14 mouse cellular contexts compared by ENCODE assay signal in the genomic region with DNA sequence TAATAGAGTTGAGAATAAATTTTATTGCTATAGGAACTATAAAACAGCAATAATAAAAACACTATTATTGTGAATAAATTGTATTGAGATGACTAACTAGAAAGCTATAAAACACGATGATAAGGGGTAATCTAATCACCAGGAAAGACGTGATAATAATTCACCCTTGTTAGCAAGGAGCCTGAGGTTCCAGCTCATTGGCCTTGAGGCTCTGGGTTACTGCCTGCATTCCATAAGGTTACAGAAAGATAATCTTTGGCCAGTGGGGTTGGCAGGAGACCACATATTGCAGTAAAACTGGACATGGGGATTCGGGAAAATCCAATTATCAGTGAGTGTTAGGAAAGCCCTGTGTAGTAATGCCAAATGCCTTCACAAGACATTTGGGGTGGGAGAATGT.
DNase-seq lines count a peak whose midpoint lies in the region; ATAC-seq lines count a peak whose summit lies in the region.
"Had no signal": no experiment of that assay in that cellular context is flagged by ENCODE, and none has a peak within 500 bp of the region (broad histone marks: within the 10 kb centered on the region; RNA-seq: fewer than 3 reads in every experiment).

No protein-coding gene starts in this region.

- peak; percentile 6 for DNase-seq in kidney, adult 11 months
- DNase-seq in kidney, adult 18-20 months = no peak
- DNase-seq in urinary bladder, postnatal 14 days (ENCODE audit: low spot score) = peak; percentile 59
- no peak for DNase-seq in urinary bladder, adult 2 months (ENCODE audit: low spot score)
- peak; percentile 15 for DNase-seq in heart, postnatal 4 days
- peak; percentile 32 to 54 for DNase-seq in urinary bladder, postnatal 36 days (ENCODE audit: low spot score in 2 of 2)
- no peak for DNase-seq in cerebellum, postnatal 4 days (ENCODE audit: low spot score in 2 of 2)
- DNase-seq: gastrocnemius, postnatal 25 days; right cerebral cortex, postnatal 25 days; thymus, postnatal 25 days had no signal

- ATAC-seq in erythroblast, adult 5-6 weeks (replicated peaks; ENCODE audit: low FRiP score, poor library complexity, severe bottlenecking) = no peak
- ATAC-seq: CD4-positive, CD25-positive, alpha-beta regulatory T cell, adult 4 months; forebrain, embryonic 16.5 days; midbrain, embryonic 16.5 days had no signal

Comparison
In these comparisons a context has a peak if more than half of its experiments do, and no peak if none do; other contexts are left out.
1. DNase-seq: peak in kidney, adult 11 months (single experiment), urinary bladder, postnatal 14 days (single experiment), heart, postnatal 4 days (single experiment) and urinary bladder, postnatal 36 days (2 of 2); none in kidney, adult 18-20 months (single experiment), urinary bladder, adult 2 months (single experiment) and cerebellum, postnatal 4 days (0 of 2).